Mouse (Mus musculus) CD4-positive, CD25-positive, alpha-beta regulatory T cell, adult 4 months (primary cell): ENCODE measurements around the gene Zfp800. TPM values are rescaled to one million over a fixed set of nuclear protein-coding genes. Genes with fewer than 3 reads are reported as not detected.

Source experiments
- ATAC-seq: one replicate; pipeline ENCODE4 v1.8.0; 2017
- polyA plus RNA-seq, 2 experiments: library from polyadenylated mRNA; unstranded; fragments of 100-300 nt; shearing (Covaris generic); gene quantifications; one replicate each; pipeline ENCODE4 v1.2.1; 2017

Gene Zfp800
- polyA plus RNA-seq, 2 experiments from 2014 or later, result 28.8 to 36.9 TPM

DNA sequence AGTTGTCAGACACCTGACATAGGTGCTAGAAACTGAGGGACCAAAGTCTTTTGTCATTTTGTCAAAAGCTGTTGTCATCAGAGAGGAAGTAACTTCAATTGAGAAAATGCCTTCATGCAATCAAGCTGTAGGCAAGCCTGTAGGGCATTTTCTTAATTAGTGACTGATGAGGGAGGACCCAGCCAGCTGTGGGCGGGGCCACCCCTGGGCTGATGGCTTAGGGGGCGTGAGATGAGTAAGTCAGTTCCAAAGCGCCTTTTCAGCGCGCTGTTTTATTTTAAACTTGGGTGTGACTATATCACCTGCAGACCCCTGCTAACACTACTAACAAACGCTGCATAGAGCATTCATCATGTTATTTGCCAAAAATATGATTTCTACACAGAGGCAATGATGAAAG, 195.0 kb downstream of the Zfp800 start:
- ATAC-seq, result no peak

DNA sequence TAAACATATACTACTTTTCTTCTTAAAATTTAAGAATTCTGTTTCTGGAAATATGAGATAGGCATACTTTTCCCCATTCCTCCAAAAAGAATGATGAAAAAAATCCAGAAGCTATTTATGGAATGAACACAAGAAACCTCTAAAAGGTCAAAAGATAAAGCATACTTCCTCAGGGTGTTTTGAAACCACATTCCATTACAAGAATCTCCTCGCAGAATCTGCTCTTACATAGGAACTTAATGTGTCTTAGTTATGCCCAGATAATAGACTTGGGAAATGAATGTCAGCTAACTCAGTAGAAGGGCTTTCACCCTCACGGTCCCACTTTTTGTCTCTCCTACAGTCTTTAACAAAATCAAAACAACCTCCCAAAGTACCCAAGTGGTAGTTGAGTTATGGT, 203.9 kb downstream of the Zfp800 start:
- ATAC-seq, result no peak

DNA sequence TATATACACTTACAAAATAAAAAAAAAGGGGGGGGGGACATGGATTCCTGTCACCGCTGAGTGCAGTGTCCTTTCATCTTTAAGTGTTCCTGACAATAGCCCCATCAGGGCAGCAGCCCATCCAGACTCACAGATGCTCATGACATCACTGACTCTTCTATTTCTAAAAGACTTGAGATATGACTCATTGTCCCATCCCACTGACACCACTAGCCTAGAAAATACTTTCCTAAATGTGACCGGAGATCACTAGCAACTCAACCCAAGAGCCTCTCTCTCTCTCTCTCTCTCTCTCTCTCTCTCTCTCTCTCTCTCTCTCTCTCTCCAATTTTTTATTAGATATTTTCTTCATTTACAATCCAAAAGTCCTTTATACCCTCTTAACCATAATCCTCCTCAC, 205.9 kb downstream of the Zfp800 start:
- ATAC-seq, result no peak

Other genes starting within 250 kb of the Zfp800 start
- gene Arf5, start 25.6 kb upstream of the Zfp800 start, polyA plus RNA-seq, result 10 to 100 TPM; 27.3 to 43.4 TPM
- gene Fscn3, start 29.8 kb upstream of the Zfp800 start, polyA plus RNA-seq, result not detected
- gene Gcc1, start 30.4 kb upstream of the Zfp800 start, polyA plus RNA-seq, result 10 to 100 TPM in 1 of 2 experiments, 1 to 10 TPM in 1; 7.9 to 15.8 TPM
- not detected for gene Pax4, start 51.3 kb upstream of the Zfp800 start, polyA plus RNA-seq
- 10 to 100 TPM; 46.2 to 67.2 TPM for gene Snd1, start 77.1 kb upstream of the Zfp800 start, polyA plus RNA-seq